Mouse (Mus musculus) erythroid progenitor cell, adult 5-6 weeks (primary cell): ENCODE results near the gene Tlr12. TPM values are rescaled to one million over a fixed set of nuclear protein-coding genes. Genes with fewer than 3 reads are reported as not detected.
"Not testable (repeated sequence)": the region's sequence is repeated elsewhere in the genome, so short reads cannot be mapped to it uniquely, and the experiment has no call there.

ENCODE experiments used
- ATAC-seq: replicated peaks from 2 replicates; pipeline ENCODE4 v1.8.0; 2016; ENCODE audit warnings: moderate number of reproducible peaks, mild to moderate bottlenecking, moderate TSS enrichment, inconsistent platforms; ENCODE audit not compliant: poor library complexity, low FRiP score, severe bottlenecking
- total RNA-seq, 2 experiments: library from RNA; stranded (forward) in 1 of 2; stranded (reverse) in 1 of 2; fragments of 150-400 nt in 1 of 2; fragments of 186-747, 209-891 nt in 1 of 2; gene quantifications; 2 replicates each; pipeline versions ENCODE4 v1.2.3 to v1.2.4; 2015 to 2017; ENCODE audit warnings: low replicate concordance in 2 of 2

The Tlr12 gene
- total RNA-seq (2015; ENCODE audit: low replicate concordance) (not detected in 2 replicates), total RNA-seq (2017; ENCODE audit: low replicate concordance) (1.7 TPM in 1 of 2 replicates, not detected in the other)

DNA sequence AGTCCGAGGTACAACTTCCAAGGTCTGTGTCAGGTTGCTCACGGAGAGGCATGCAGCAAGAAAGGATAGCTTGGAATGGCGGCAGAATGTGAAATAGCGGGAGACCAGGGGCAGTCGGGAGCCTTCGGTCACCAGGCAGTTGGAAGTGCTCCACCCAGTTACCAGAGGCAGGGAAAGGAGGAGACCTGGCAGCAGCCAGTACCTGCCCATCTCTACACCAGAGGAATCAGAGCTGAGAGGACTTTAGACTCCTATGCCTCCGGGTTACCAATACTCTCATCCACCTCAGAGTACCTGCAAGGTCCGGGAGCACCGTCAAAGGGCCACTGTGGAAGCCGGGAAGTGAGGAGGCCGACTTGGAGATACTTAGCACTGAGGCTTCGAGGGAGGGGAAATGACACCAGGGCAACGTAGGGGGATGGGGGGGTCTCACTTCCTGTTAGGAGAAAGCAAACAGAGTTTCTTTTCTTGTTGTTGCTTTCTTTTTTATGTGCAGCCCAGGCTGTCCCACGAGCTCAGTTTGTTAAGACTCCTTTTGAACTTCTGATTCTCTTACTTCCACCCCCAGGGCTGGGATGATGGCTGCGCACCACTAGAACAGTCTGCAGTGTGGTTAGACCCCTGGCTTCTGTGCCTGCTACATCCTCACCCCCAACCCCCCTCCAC is at the start of gene Tlr12:
Gene Tlr12 (minus strand): TSS at position 374 of the 666 bp plus-strand sequence.
- ATAC-seq, result no peak

DNA sequence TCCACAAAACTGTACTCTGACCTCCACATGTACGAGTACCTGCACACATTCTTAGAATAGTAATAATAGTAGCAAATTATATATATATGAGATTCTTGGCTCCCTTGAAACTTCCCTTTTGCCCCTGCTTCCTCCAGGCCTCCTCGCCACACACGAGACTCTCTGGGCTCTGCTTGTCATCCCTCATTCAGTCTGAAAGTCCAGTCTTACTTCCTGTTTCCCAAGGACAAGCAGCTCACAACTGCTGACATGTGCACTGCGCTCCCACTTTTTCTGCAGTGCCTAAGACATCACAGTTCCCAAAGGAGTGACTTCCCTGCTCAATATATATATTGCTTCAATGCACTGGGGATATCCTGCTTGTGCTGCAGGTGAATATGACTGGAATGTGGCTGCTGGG is 48.8 kb upstream of the Tlr12 start:
- ATAC-seq, result not testable (repeated sequence)

GRCm38 (mm10) chr4:128666362-128666761 is 47.9 kb upstream of the Tlr12 start:
- ATAC-seq, result not testable (repeated sequence)

- no peak for ATAC-seq
Measured at GRCm38 (mm10) chr4:128664002-128664401, 45.6 kb upstream of the Tlr12 start.

DNA sequence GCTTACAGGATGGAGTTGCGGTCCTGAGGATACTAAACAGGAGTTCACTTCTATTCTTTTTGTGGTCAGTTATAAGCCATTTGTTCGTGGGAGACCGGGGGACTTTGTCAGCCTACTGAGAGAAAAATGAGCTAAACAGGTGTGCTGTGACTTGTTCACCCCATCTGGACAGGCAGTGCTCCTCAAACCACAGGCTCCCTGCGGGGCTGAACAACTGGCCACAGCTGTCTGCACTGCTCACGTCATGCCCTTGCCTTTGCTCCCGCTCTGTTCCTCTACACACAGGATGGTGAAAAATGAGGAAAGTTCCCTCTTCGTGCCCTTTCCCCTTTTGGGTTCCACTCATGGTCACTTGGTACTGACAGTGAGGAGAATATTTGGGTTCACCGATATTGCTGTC is 42.6 kb upstream of the Tlr12 start:
- no peak for ATAC-seq

GRCm38 (mm10) chr4:128660196-128660595 is 41.8 kb upstream of the Tlr12 start:
- no peak for ATAC-seq

DNA sequence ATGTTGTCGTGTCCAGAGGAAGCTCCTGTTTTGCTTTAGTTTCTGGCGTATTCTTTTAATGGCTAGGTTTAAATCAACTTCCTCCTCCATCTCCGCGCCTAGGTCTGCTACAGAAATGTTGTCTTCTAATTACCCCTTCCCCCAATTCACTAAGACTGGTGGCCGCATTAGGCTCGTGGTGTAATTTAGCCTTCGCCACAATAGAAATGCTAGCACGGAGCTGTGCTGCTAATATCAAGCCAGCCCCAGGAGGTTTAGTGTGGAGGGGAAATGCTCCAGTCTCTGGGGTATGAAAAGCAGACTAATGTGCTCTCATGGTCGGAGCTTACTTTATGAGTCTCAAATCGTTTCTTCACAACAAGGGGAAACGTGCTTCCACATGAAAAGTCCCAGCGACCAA is 37.0 kb upstream of the Tlr12 start:
- no peak for ATAC-seq

DNA sequence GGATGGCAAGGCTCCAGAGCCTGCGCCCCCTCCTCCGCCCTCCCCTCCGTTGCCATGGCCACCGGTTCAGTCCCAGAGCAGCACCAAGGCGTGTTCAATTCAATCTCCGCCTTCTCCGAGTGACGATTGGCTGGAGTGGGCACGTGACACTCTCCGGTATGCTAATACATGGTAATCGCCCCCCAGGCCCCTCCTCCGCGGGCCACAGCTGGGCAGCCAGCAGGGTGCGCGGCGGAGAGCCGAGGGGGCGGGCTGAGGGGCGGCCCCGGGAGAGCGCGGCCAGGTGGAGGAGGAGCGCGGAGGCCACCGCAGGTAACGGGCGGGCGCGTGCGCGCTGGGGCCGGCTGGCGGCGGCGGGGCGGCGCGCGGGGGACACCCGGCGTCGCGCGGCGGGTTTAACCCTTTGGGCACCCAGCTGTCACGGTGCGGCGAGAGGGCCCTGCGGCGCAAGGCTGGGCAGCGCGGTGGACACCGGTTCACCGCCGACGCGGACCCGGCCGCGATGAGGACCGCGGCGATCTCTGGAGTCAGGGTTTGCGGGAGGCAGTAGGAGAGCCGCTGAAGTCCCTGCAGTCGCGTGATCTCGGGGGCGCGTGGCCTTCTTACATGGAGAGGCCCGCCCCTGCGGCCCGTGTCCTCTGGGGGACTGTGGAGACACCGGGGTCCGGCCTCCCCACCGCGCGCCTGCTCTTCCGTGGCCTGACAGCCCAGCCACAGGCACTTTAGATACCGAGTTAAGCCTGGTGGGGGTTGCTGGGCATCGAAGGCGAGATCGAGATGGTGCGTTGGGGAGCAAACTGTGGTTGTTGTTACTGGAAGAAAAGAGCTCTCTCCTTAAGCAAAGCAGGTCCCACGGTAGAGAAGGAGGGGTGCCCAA is 36.3 kb upstream of the Tlr12 start, which contains the start of gene Phc2:
Gene Phc2 (plus strand): TSS at position 198 of the 877 bp plus-strand sequence.
- peak; percentile 42; the same call in 1 of the 2 replicates for ATAC-seq

DNA sequence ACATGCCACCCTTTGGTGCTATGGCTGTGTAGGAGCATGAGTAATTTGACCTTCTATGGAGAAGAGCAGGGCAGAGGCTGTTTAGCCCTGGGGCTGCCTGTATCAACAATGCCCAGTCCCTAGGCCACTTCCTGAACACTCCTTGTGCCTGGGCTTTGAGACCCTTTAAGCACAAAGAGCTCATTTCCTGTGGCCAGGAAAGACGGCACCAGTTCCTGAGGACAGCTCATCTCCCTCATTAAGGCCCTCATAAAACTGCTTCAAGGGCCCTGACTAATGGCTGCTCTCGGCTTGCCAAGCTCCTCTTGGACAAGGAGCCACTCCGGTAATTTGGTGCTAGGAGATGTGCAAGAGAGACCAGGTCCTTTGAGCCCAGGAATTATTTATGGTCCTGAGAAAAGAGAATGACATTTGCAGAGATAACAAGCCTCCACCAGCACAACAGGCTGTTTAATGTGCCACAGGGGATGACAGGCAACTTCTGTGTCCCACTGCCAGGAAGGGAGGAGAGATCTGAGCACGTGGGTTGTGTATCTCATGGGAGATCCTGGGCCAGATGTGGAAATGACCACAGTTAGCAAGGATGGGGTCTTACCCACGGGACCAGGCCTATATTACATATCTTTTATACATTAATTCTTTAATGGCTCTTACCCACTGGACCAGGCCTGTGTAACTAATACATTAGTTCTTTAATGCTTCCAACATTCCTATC is 34.3 kb upstream of the Tlr12 start:
- ATAC-seq, result no peak

DNA sequence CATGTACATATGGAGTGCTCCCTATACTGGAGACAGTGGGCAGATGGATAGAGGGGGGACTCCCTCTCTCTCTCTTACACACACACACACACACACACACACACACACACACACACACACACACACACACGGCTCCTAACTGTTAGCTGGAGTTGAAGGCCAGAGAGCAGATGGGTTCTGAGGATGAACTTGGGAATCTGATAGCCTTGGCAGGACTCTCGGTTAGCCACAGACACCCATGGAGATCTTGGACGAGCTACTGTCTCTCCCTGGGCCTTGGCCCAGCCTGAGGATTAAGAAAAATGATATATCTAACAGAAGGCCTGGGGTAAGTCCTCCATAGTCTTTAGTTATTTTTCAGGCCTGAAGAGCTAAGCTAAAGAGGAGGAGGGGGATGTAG is 33.1 kb upstream of the Tlr12 start:
- ATAC-seq, result no peak

DNA sequence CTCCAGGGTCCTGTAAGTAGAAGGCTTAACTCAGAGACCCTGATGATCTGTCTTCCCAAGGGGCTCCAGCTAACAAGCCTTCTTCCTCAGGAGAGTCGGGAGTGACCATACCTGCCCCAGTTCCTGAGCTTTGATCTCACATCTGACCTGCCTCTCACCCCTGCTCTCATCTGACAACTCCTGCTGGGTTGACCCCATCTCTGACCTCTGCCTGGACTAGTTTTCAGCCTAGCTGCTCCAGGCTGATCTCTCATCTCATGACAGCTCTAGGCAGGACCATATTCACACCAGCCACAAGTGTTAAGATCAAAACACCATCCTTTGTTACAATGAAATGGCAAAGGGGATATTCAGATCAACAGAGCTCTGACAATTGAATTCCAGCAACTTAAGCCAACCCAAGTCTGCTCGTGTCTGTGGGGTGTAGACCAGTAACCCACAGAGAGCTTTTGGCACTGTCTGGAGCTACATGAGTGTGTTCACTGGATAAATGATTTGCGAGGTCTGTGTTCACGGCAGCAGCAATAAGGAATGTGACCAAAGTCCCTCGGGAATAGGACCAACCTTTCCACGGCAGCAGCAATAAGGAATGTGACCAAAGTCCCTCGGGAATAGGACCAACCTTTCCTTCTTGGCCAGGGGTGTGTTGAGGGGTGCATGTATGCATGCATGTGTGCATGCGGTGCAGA is 30.3 kb upstream of the Tlr12 start:
- no peak for ATAC-seq

- no peak for ATAC-seq
Measured at GRCm38 (mm10) chr4:128646762-128647161, 28.3 kb upstream of the Tlr12 start.

GRCm38 (mm10) chr4:128645896-128646295 is 27.5 kb upstream of the Tlr12 start:
- ATAC-seq, result no peak

- ATAC-seq, result no peak
Measured at GRCm38 (mm10) chr4:128641766-128642717, 23.6 kb upstream of the Tlr12 start.

DNA sequence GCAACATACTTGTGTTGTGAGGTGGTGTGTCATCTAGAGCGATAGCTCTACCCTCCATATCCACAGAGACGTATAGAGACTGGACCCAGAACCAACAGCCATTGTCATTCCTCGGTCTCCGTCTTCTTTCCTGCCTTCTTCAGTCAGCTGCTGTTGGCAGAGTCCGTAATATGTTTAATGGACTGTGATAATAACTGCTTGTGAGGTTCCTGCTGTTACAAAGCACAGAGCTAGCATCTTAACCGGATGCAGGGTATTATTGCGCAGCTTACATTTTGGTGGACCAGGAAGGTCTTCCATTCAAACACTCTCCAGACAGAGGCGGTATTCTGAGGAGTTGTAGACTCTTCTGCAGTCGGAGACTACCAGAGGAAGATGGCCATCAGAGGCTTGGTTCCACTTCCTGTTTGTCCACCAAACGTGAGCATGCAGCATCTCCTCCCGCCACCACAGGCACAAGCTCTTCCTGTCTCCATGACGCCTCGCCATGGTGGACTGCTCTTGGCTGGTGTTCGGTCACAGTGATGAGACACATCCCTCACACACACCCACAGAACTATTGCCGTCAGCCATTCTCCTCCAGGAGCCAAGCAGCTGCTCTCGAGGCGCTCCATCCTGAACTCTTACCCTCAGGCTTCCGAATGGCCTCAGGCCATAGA is 20.0 kb upstream of the Tlr12 start:
- ATAC-seq, result no peak

DNA sequence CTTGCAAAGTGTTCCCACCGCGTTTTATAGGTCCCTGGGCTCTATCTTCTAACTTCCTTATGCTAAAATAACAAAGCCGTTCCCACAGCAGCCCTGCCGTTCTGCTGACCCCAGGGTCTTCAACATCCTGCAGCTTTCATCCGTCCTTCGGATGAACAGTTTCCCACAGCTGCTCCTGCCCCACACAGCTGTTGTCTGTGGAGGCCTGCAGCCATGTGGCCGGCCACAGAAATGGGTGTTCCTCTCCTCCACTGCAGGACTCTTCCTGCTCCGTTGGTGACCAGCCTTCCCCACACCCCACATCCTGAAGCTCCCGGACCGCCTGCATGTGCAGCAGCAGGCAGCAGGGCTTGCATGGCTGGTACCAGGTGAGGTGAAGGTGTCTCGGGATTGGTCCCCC is 18.8 kb upstream of the Tlr12 start:
- no peak for ATAC-seq

DNA sequence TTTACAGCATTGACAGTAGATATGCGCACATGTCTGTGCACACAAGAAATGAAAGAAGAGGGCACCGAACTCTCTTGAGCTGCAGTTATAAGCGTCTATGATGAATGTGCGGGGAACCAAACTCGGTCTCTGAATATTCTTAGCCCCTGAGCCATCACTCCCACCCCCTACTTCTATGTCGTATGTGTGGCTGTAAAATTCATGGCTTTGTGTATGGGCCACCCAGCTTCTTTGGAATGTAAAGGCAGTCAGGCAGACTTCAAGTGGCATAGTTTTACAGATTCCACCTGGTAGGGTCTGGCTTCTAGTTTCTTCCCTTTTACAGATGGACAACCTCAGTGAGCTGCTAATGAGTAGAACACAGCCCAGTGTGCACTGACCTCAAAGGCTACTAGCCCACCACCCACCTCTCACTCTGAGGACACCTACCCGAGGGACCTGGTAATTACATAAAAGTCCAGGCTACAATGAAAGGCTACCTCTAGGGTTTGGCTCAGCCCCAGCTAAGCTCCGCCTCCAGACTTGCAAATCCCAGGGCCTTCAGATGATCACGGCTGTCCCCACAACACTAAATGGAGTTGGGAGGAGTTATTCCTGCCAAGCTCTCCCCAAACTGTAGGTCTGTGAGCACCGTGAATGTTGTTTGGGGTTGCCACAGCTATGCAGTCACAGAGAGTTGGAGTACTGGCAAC is 17.6 kb upstream of the Tlr12 start:
- ATAC-seq, result no peak

DNA sequence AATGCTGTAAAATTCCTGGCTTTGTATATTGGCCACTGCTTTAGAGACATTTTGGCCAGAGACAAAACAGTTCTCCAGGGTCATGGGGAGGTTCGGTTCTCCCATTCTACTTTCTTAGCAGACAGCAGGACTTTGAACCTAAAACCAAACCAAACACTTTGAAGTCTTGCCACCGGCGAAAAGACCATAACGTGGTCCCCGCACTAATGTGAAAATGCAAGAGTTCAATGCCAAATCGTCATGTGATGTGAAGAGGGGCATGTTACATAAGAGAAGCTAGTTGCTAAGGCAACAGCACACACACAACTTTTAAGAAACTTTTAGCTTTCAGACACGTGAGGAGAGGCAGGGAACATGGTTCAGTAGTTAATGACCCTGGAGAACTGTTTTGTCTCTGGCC is 17.0 kb upstream of the Tlr12 start:
- no peak for ATAC-seq
